16 mouse cellular contexts compared by ENCODE assay signal in genomic region chr2:71623134-71623533, GRCm38 (mm10).
DNase-seq lines count a peak whose midpoint lies in the region; ATAC-seq and TF ChIP-seq lines count a peak whose summit lies in the region.
"Had no signal": no experiment of that assay in that cellular context is flagged by ENCODE, and none has a peak within 500 bp of the region (broad histone marks: within the 10 kb centered on the region; RNA-seq: fewer than 3 reads in every experiment).

No protein-coding gene starts in this region.

- H3K27ac ChIP-seq in forebrain, embryonic 11.5 days (ENCODE audit: low read depth, low read length), result no peak overlapping the region
- no peak overlapping the region for H3K27ac ChIP-seq in forebrain, embryonic 13.5 days
- peak overlapping the region; percentile 45; the same call in 1 of the 2 replicates for H3K27ac ChIP-seq in limb, embryonic 12.5 days
- H3K27ac ChIP-seq in limb, embryonic 10.5 days, result no peak overlapping the region
- H3K27ac ChIP-seq in ES-Bruce4 (ENCODE audit: insufficient read depth, low read length), result no peak overlapping the region
- H3K27ac ChIP-seq: hindbrain, embryonic 15.5 days; limb, embryonic 15.5 days; neural tube, embryonic 13.5 days had no signal

- no peak for TF ChIP-seq POLR2A in ES-Bruce4 (IDR thresholded peaks at IDR 0.05; ENCODE audit: insufficient read depth, low read length)

- ATAC-seq in forebrain, embryonic 11.5 days (replicated peaks; ENCODE audit: low FRiP score), result no peak
- no peak for ATAC-seq in forebrain, embryonic 13.5 days
- no peak for ATAC-seq in limb, embryonic 12.5 days (ENCODE audit: insufficient number of reproducible peaks, insufficient read depth, low FRiP score, low TSS enrichment, low read depth)

- no peaks in the 10 kb centered on the region for H3K9me3 ChIP-seq in forebrain, embryonic 11.5 days (ENCODE audit: control insufficient read depth, low read length)
- no peaks in the 10 kb centered on the region for H3K9me3 ChIP-seq in forebrain, embryonic 13.5 days (replicated peaks)
- H3K9me3 ChIP-seq in limb, embryonic 12.5 days, result no peaks in the 10 kb centered on the region
- H3K9me3 ChIP-seq in limb, embryonic 10.5 days (replicated peaks), result no peaks in the 10 kb centered on the region
- H3K9me3 ChIP-seq in ES-Bruce4 (replicated peaks; ENCODE audit: control insufficient read depth, insufficient read depth, low read length, poor library complexity, severe bottlenecking), result no peaks in the 10 kb centered on the region
- H3K9me3 ChIP-seq: heart, embryonic 13.5 days; hindbrain, embryonic 15.5 days; limb, embryonic 15.5 days; neural tube, embryonic 13.5 days had no signal

- WGBS in forebrain, embryonic 11.5 days, result 92% methylated on average over 2 of the region's 2 CpGs
- WGBS in forebrain, embryonic 13.5 days, result 80% methylated on average over 2 of the region's 2 CpGs
- 78% methylated on average over 2 of the region's 2 CpGs for WGBS in limb, embryonic 12.5 days
- whole genome bisulfite sequencing in limb, embryonic 10.5 days, result 76% methylated on average over 2 of the region's 2 CpGs

- H3K27me3 ChIP-seq in forebrain, embryonic 11.5 days (ENCODE audit: control insufficient read depth, insufficient read depth, low read length), result no peaks in the 10 kb centered on the region
- no peaks in the 10 kb centered on the region for H3K27me3 ChIP-seq in forebrain, embryonic 13.5 days
- H3K27me3 ChIP-seq in limb, embryonic 12.5 days, result 0 out of 2 replicates have a peak, but pooled peaks cover 6% of the 10 kb centered on the region
- peaks cover 21% of the 10 kb centered on the region; the same call in 1 of the 2 replicates for H3K27me3 ChIP-seq in limb, embryonic 10.5 days (ENCODE audit: low read depth, poor library complexity, severe bottlenecking)
- no peaks in the 10 kb centered on the region for H3K27me3 ChIP-seq in ES-Bruce4 (ENCODE audit: control insufficient read depth, insufficient read depth, low read length, poor library complexity, severe bottlenecking)
- H3K27me3 ChIP-seq: heart, embryonic 13.5 days; hindbrain, embryonic 15.5 days had no signal

- H3K4me2 ChIP-seq in forebrain, embryonic 11.5 days (ENCODE audit: low read depth, low read length, severe bottlenecking), result no peak overlapping the region
- no peak overlapping the region for H3K4me2 ChIP-seq in forebrain, embryonic 13.5 days
- no peak overlapping the region for H3K4me2 ChIP-seq in limb, embryonic 12.5 days
- H3K4me2 ChIP-seq: heart, embryonic 13.5 days; hindbrain, embryonic 15.5 days; limb, embryonic 15.5 days; neural tube, embryonic 13.5 days had no signal

- H3K4me1 ChIP-seq in forebrain, embryonic 11.5 days (replicated peaks; ENCODE audit: control insufficient read depth, insufficient read depth, low read length), result peaks cover 8% of the 10 kb centered on the region
- H3K4me1 ChIP-seq in forebrain, embryonic 13.5 days, result peaks cover 36% of the 10 kb centered on the region
- peaks cover 8% of the 10 kb centered on the region for H3K4me1 ChIP-seq in limb, embryonic 12.5 days (replicated peaks)
- H3K4me1 ChIP-seq in limb, embryonic 10.5 days, result peaks cover 22% of the 10 kb centered on the region; the same call in 1 of the 2 replicates
- peaks cover 6% of the 10 kb centered on the region for H3K4me1 ChIP-seq in ES-Bruce4 (ENCODE audit: control insufficient read depth, insufficient read depth, low read length)

- no peak overlapping the region for H3K4me3 ChIP-seq in forebrain, embryonic 11.5 days (ENCODE audit: low read depth, low read length)
- H3K4me3 ChIP-seq in forebrain, embryonic 13.5 days, result no peak overlapping the region
- no peak overlapping the region for H3K4me3 ChIP-seq in limb, embryonic 12.5 days (replicated peaks)
- H3K4me3 ChIP-seq in limb, embryonic 10.5 days, result no peak overlapping the region
- H3K4me3 ChIP-seq in ES-Bruce4 (ENCODE audit: low read depth, low read length), result no peak overlapping the region
- H3K4me3 ChIP-seq: heart, embryonic 13.5 days; hindbrain, embryonic 15.5 days; limb, embryonic 15.5 days; neural tube, embryonic 13.5 days had no signal

- no peaks in the 10 kb centered on the region for H3K36me3 ChIP-seq in forebrain, embryonic 11.5 days (ENCODE audit: control insufficient read depth, insufficient read depth, low read length)
- H3K36me3 ChIP-seq in forebrain, embryonic 13.5 days (ENCODE audit: poor library complexity, severe bottlenecking), result no peaks in the 10 kb centered on the region
- H3K36me3 ChIP-seq in limb, embryonic 12.5 days, result no peaks in the 10 kb centered on the region
- no peaks in the 10 kb centered on the region for H3K36me3 ChIP-seq in limb, embryonic 10.5 days
- no peaks in the 10 kb centered on the region for H3K36me3 ChIP-seq in ES-Bruce4 (ENCODE audit: control insufficient read depth, insufficient read depth, low read length, poor library complexity, severe bottlenecking)
- H3K36me3 ChIP-seq: heart, embryonic 13.5 days; hindbrain, embryonic 15.5 days; limb, embryonic 15.5 days; neural tube, embryonic 13.5 days had no signal

- H3K9ac ChIP-seq in forebrain, embryonic 11.5 days (ENCODE audit: low read length), result no peak overlapping the region
- H3K9ac ChIP-seq in forebrain, embryonic 13.5 days, result no peak overlapping the region
- no peak overlapping the region for H3K9ac ChIP-seq in limb, embryonic 12.5 days (replicated peaks)
- H3K9ac ChIP-seq in ES-Bruce4 (ENCODE audit: low read depth, poor library complexity, severe bottlenecking), result no peak overlapping the region
- H3K9ac ChIP-seq: heart, embryonic 13.5 days; hindbrain, embryonic 15.5 days; limb, embryonic 15.5 days; neural tube, embryonic 13.5 days had no signal

- TF ChIP-seq CTCF in ES-Bruce4 (IDR thresholded peaks at IDR 0.05; ENCODE audit: low read depth, low read length), result no peak

- DNase-seq in forebrain, embryonic 11.5 days (ENCODE audit: low spot score), result peak; percentile 44
- no peak for DNase-seq in limb, embryonic 10.5 days (ENCODE audit: low spot score)
- DNase-seq in kidney, postnatal 10 days, result peak; percentile 44
- DNase-seq in thymus, adult 18-20 months, result no peak
- DNase-seq in spleen, postnatal 36 days (ENCODE audit: low spot score in 2 of 2), result no peak
- DNase-seq: cerebellum, adult 11 months; cerebellum, postnatal 25 days; layer of hippocampus, adult 9-11 months; right cerebral cortex, postnatal 4 days had no signal

- TF ChIP-seq EP300 in ES-Bruce4 (IDR thresholded peaks at IDR 0.05; ENCODE audit: insufficient read depth, low read depth, low read length), result peak; percentile 60; the same call in 1 of the 2 replicates

Comparison
In these comparisons a context has a peak if more than half of its experiments do, and no peak if none do; other contexts are left out.
1. DNase-seq: peak in forebrain, embryonic 11.5 days (single experiment) and kidney, postnatal 10 days (single experiment); none in limb, embryonic 10.5 days (single experiment), thymus, adult 18-20 months (0 of 2) and spleen, postnatal 36 days (0 of 2).